Mouse (Mus musculus) mature B cell (primary cell): ENCODE measurements at regions not wholly inside any gene's neighbourhood (a gene's known extent, or its start where the extent isn't known, plus 50 kb on each side); places are given as distances from the start of the nearest gene placed in this dataset.

Experiments used
- in situ Hi-C: fragments of 300-500 bp; cut with MboI; formaldehyde crosslinking; loops from 2 replicates; pipeline ENCODE4 v1.14.3; 2019

DNA sequence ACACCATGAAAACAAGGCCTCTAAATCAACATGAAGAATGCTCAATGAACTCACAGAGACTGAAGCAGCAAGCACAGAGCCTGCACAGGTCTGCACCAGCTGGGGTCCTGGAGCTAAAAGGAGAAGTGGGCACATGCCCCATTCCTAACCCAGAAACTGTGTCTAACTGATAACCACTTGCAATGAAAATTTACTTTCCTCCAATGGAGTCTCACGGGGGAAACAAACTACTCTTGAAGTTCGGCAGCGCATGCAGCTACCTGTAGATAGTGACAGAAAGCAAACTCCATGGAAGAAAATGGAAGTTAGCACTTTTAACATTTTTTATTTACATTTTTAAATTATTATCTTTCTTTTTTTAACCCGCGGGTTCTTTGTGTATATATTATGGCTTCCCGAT, 76.8 kb upstream of the Akap6 start:
- in situ Hi-C loops = loop anchor here (25.0 kb wide), 1 partner anchor 785 kb away; the partner anchor contains the start of gene Hectd1

DNA sequence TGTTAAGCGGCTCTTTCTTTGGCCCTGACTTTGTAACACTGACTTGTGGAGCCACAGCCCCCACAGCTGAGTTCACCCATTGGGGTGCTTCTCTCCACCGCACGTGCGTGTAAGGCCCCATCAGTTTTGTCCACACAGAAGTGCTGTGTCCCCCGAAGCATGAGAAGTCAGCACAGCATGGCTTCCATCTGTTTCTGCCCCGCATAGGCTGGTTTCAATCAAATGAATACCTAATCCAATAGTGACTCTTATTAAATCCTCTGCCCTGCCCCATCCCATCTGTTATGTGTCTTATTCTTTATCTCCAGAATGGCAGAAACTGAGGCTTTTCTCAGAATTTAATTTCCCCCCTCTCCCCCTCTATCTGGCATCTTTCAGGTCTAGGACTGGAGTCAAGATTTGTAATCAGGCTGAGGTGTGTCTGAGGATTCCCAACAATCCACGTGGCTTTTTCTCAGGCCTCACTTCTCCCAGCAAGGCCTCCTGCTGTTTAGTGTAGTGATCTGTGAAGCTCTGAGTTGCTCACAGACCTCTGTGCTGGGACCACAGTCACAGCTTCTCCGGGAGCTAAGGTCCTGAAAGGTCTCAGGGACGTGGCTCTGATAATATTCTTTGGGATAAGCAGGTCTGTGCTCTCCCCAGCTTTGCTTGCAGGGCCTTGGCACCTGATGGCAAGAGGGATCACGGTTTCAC, 75.6 kb upstream of the Akap6 start:
- in situ Hi-C loops = loop anchor here (25.0 kb wide), 1 partner anchor 786 kb away; the partner anchor contains the start of gene Hectd1

DNA sequence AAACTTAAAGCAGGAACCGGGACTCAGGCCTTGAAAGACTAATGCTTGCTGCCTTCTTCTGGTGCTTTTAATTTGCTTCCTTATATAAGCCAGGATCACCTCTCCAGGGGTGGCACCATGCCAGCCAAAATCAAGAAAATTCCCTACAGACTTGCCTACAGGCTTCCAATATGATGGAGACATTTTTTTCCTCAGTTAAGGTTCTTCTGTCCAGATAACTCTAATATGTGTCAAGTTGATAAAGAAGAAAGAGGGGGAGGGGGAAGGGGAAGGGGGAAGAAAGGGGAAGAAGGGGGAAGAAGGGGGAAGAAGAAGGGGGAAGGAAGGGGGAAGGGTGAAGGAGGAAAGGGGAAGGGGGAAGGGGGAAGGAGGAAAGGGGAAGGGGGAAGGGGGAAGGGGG, 74.3 kb upstream of the Akap6 start:
- in situ Hi-C loops = loop anchor here (25.0 kb wide), 1 partner anchor 788 kb away; the partner anchor contains the start of gene Hectd1

DNA sequence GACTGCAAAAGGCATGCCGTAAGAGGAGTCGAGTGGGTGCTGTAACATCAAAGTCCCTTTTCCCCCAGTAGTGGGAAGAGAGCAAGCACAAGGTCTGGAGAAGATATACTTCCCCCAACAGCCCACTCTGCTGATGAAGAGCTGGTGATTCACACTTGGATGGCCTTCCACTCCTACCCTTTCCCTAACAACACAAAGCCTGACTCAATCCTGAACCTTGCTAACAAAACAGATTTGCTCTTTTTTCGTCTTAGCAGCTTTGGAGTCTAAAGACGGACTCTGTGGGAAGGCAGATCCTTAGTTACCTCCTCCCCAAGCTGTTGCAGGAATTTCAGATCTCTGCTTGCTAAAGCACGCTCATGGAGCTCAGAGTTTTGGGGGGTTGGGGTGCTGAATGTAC, 70.4 kb upstream of the Akap6 start:
- in situ Hi-C loops = no loop called here

DNA sequence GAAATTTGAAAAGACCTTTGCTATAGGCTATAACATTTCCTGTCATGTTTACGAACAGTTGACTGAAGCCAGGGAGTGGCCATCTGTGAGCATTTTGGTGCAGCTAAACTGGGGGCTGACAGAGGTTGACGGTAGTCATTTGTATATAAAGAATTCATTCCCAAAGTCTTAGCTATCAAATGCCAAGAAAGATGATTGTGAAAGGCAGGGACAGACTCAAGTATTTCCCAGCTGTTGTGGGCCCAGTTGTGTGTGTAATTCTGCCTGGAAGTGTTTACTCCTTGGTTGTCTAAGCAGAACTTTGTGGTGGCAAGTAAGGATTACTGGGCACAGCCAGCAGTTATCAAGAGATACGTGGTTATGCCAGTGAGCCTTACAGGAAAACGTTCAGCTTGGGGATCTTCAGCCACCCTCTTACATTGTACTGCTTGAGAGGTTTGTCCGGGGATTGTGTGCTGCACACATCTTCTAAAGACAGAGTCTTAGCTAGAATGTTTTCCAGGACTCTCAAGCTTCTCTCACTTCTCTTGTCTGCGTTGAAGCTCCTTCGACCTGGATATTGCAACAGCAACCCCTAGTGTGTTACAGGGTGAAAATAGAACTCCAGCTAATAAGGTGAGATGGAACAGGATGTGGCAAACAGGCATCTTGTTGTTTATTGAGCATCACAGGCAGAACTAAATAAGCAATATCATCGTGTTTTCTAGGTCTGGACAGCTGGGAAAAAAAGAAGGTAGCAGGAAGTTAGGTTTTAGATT, 63.9 kb upstream of the Akap6 start:
- in situ Hi-C loops = no loop called here

DNA sequence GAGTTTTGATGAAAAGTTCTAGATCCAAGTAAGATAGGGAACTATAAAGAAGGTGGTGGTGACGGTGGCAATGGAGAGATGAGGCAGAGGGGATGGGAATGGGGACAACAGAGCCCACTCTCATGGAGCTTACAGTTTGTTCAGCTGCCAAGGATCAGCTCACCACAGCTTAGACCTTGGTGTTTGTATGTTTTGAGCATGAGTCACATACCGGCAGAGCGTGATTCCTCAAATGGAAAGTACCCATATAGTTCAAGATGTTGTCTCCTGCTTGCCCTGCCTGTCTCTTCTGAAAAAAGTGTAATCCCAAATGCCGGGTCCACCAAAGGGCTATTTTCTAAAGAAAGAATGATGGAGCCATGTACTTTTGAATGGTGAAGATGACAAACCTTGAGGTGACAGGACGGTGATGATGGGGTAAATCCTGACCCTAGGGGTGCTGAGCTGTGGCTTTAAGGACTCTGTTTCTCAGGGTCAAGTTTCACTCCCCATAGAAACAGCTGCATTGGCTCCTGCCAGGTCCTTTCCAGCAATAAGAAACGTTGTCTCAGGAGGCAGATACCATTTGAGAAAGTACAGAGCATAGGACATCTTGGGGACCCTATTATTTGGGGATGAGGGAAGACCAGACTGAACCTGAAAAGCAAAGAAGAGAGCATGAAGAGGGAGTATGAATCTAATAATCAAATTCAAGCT, 62.8 kb upstream of the Akap6 start:
- in situ Hi-C loops = no loop called here

DNA sequence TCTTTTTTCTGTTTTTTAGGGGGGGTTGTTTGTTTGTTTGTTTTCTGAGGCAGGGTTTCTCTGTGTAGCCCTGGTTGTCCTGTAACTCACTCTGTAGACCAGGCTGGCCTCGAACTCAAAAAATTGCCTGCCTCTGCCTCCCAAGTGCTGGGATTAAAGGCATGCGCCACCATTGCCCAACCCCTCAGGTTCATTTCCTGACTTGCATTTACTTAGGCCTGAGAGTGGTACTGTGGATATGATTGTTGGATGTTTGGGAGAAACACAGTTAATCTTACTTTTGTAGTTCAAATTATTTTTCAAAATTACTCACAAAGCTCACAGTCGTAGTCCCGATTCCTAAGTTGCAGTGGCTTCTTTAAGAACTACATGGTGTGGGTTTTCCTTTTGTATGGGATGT, 62.3 kb upstream of the Akap6 start:
- in situ Hi-C loops = no loop called here

DNA sequence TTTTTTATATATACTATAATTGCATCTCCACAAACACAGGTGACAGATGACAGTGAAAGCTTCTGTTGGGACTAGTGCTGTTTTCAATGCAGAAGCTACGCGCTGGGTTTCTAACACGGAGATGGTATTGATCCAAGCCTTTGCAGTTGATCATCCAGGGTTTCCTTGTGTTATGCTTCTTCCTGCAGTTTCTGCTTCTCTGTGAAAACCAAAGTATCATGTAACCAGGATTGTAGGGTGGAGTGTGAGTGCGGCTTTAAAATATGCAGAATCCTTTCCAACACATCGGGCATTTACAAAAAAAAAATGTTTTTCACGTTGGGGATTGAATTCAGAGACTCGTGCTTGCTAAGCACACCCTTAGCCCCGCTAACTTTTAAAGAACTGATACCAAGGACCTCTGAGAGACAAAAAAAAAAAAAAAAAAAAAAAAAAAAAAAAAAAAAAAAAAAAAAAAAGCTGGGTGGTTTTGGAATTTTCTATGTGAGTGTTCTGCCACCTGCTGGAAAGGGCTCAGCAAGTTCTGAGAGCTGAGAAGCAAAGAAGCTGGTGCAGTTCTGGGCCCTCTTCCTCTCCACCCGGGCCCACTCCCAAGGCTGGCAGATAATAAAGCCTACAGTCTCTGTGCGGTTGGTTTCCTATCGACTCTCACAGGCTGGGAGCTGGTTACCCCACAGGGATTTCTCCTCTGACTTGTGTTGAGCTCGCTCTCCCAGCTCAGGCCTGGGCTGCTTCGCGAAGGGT, 61.5 kb upstream of the Akap6 start:
- in situ Hi-C loops = no loop called here

DNA sequence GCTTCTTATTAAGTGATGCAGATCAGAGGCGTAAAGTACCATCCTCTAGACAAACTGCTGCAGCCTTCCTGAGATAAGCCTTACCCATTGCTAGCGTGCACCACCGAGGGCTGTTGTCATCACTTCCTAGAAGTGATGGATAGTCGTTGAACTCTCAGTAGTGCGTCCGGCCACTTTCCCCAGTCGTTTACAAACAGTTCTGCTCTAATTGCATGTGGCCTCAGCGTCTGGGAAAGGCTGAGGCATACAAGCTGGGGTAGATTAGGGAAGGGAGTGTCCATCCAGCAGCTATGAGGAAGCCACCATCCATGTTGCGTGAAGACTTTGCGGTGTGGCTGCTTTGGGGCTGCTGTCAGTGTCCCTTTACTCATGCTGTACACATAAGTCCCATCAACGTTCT, 60.7 kb upstream of the Akap6 start:
- in situ Hi-C loops = no loop called here

DNA sequence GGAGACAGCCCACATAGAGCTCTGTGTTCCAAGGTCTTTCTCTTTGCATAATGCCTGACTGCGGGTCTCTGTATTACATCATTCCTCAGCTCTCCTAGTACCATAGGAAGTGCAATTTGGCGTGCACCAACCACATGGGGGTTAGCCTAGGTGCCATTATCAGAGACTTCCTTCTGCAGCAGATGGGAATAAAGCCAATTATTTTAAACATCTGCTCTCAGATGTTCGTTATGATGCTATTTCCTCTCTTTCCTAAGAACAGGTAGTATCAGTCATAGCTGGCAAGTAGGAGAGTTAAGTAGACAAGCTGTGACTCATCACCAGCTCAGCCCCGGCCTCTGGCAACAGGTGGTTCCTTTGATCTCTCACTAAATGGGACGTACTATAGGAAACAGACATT, 55.1 kb upstream of the Akap6 start:
- in situ Hi-C loops = no loop called here
